Mouse (Mus musculus) c-Kit-positive CD71-positive TER-119-negative erythroid progenitor cells, embryonic 14.5 days (primary cell): ENCODE measurements at regions not wholly inside any gene's neighbourhood (a gene's known extent, or its start where the extent isn't known, plus 50 kb on each side); places are given as distances from the start of the nearest gene placed in this dataset.

Source experiments
- DNase-seq: peaks from one replicate; pipeline ENCODE4 v3.0.0-alpha.2; 2013; ENCODE audit warnings: low read depth

GRCm38 (mm10) chr1:155041592-155041991 lies 57.8 kb downstream of the Ier5 start:
- no peak for DNase-seq

DNA sequence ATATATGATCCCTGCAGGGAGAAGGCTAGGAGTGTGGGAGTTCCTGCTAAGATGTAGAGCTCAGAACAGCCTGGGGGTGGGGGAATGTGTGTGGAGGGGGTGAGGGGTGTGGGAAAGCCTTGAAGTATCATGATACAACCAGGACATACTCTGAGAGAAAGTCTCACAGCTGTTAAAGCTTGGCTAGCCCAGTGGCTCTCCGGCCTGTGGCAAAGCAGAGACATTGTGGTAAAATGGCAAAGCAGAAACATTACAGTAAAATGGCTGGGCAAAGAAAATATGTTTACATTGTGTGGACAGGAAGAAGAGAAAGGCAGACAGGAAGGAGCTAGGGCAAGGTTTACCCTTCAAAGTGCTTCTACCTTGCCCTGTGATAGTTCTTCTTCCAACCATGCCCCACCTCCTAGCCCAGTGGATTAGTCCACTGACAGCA lies 58.5 kb downstream of the Ier5 start:
- no peak for DNase-seq

DNA sequence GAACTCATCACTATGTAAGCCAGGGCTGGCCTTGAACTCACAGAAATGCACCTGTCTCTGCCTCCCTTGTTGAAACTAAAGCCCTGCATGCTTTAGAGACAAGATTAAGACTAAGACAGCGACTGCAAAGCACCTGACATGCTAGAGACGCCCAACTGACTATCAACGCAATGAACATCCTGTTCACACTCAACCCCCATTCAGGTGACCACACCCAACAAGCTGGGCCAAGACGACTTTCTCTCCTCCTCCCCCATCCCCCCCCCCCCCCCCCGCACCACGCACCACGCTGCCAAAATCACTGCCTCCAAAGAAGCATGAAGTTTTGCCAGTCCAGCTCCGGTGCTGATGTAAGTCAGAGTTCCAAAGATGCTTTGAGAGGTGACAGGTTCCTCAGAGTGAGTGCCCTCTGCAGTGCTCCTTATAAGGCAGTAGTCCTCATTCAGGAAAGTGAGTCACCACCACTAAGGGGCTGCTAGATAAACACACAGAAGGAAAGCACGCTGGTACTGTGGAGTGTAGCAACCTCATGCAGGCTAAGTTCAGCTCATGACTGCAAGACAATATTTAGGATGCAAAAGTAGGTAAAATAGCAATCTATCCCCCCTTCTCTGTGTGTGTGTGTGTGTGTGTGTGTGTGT lies 59.2 kb downstream of the Ier5 start:
- DNase-seq, result no peak

GRCm38 (mm10) chr1:155038631-155039625 lies 60.5 kb downstream of the Ier5 start:
- DNase-seq, result peak; percentile 79

DNA sequence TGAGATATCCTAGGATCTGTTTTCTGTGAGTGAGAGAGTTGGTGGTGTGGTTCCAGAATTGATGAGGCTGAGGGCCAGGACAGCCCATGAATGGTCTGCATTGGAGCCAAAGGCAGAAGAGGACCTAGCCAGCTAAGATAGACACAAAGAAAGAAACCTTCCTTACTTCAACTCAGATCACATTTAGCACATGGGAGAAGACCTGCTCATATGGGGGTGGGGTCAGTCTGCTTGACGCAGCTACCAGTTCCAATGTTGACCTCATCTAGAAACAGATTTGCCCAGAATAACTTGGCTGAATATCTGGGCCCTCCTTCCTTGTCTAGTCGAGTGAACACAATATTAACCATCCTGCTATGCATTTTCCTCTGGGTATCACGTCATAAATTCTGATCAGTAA lies 62.0 kb downstream of the Ier5 start:
- no peak for DNase-seq

DNA sequence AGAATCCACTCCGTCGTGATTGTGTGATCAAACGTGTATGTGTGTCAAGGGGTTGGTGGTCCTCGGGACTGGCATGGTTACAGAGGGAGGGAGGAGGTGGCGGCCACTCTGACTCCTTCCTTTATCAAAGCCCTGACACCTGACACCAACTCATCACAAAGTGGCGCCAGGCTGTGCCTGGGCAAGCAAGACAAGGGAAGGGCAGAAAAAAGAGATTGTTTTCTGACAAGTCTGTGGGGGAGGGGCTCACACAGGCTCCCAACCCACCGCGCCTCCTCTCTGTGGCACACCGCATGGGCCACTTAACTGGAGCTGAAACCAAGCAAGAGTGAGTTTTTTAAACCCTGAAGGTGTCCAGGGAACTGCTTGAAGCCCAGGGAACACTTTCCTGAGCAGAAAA lies 68.5 kb downstream of the Ier5 start:
- DNase-seq, result peak; percentile 81

DNA sequence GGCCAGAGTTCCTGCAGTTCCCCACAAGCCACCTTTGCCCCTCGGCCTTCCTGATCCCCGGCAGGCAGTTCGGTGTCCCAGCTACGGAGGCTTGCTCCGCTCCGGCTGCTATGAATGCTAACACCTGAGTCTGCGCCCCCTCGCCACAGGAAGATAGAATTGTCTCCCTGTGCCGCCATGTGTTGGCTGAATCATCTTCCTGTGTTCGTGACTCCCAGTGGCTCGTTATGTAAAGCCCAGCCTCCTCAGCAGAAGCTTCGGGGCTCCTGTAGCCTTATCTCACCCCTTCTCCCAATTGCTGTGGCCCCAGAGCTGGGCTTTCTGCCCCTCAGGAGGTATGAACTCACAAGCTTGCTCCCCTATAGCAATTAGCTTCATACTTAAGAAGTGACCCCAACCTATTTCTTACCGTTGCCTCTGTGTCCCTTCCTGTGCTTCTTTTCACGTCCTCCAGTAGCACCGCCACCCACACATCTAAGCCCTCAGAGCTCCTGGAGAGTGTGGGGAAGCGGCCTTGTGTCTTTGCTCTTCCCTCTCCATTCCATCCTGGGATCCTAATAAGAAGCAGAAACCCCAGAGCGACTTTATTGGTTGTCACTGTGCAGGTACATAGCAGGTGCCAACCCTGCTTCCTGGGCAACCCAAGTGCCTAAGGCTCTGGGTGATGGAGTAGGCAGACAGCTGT lies 70.1 kb downstream of the Ier5 start:
- DNase-seq, result no peak

DNA sequence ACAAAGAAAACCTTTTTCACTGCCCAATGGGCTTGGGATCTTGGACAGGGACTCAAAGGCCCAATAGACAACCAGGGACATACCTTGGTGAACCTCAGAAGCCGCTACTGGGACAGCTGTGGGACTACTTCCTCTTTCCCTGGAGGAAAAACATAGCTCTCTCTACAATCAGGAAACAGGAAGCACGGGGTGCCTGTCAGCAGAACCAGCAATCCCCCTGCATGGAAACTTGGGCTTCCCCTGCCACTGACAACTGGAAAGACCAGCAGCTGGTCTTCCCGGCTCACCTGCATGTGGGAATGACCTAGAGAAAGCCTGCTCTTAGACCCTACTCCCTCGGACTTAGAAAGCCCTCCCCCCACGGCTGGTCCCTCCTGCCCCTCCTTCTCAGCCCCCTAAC lies 70.7 kb downstream of the Ier5 start:
- no peak for DNase-seq

- no peak for DNase-seq
Measured at GRCm38 (mm10) chr1:155028147-155028546, 71.3 kb downstream of the Ier5 start.

- peak; percentile 71 for DNase-seq
Measured at GRCm38 (mm10) chr1:155027583-155027982, 71.9 kb downstream of the Ier5 start.

DNA sequence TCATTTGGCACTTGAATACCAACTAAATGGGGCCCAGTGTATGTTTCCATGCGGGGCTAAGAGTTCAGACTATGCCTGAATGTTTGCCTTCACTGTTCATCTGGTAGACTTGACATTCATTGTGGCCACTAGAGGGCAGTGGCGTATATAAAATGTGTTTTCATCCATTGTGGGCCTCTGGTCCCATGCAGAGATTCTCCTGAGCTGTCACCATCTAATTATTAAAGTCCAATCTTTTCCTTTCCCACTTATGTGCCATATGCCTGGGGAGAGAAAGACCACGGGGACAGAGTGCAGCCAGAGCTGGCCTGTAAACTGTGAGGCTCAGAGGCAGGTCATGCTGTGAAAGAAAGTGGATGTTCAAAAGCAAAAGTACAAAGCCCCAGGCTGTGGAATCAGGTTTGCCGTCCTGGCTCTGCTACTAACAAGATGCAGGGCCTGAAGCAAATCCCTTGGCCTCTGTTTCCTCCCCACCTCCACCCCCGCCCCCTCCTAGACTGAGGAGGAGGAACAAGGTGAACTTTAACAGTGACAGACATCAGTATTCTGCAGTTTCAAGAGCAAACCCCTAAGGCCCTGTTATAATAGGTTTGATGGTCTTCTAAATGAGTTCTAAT lies 73.5 kb downstream of the Ier5 start:
- DNase-seq, result peak; percentile 75

- DNase-seq, result no peak
Measured at GRCm38 (mm10) chr1:155023324-155023723, 76.1 kb downstream of the Ier5 start.

- DNase-seq, result no peak
Measured at GRCm38 (mm10) chr1:155015669-155016068, 83.8 kb downstream of the Ier5 start.

- DNase-seq, result no peak
Measured at GRCm38 (mm10) chr1:155014944-155015343, 84.5 kb downstream of the Ier5 start.

GRCm38 (mm10) chr1:155013784-155014183 lies 85.7 kb downstream of the Ier5 start:
- DNase-seq, result no peak

- DNase-seq, result no peak
Measured at GRCm38 (mm10) chr1:155013361-155013760, 86.1 kb downstream of the Ier5 start.

GRCm38 (mm10) chr1:155006539-155007486 lies 92.6 kb downstream of the Ier5 start:
- peak; percentile 44 for DNase-seq

DNA sequence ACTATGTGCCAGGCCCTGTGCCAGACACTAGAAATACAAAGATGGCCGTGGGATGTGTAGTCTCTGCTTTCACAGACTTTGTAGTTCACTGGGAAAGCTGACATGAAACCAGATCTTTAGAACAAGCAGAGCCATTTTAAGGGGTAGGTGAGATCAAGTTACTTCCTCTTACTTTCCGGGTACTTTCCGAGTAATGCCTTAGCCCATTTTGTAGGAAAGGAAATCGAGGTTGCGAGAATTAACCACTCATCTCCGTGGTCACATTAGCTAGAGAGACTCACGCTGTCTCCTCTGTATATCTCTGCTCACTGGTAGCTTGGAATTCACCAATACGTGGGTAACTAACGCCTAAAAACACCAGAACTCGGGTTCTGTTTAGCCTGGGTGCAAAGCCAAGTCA lies 93.3 kb downstream of the Ier5 start:
- DNase-seq, result no peak

DNA sequence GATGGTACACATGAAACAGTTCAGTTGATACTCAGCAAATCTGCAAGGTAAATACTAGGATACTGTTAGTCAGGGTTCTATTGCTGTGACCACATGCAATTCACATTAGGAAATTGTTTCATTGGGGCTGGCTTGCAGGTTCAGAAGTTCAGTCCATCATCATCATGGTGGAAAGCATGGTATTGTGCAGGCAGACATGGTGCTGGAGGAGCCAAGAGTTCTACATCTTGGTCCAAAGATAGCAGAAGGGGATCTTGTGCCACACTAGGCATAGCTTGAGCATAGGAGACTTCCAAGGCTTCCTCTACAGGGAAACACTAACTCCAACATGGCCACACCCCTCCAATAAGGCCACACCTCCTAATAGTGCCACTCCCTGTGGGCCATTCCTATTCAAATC lies 99.1 kb downstream of the Ier5 start:
- no peak for DNase-seq

DNA sequence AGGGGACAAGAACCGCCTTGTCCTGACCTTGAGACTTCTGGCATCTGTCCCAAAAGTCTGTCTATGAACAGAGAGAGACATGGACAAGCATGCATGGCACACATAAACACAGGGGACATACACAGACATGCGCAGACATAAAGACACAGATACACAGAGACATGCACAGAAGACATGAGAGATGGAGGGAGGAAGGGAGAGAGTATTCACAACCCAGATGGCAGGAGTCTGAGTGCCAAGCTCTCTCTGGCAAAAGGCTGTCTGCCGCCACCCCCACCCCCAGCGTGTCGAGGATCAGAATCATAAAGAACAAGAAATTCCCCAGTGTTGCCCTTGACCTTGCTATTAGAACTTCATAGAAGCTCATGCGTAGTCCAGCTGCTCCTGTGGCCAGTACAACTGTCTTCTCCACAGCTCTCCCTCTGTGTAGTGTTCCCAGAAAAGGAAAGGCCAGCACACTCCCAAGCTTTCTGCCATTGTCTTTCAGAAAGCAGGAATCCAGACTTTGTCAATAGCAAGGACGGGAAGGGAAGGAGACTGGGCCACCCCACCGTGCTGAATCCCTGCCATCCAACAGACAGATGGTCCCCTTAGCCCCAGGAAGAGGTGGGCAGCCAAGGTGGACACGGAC lies 99.8 kb downstream of the Ier5 start:
- DNase-seq, result no peak
